Mouse (Mus musculus) adrenal gland, adult 8-10 months (tissue): Measurements from ENCODE around the gene Tha1. TPM values are rescaled to one million over a fixed set of nuclear protein-coding genes. Genes with fewer than 3 reads are reported as not detected.

ENCODE experiments used
- DNase-seq: peaks from one replicate; pipeline ENCODE4 v3.0.0; 2022
- total RNA-seq, 4 experiments: library from RNA; stranded (reverse); gene quantifications; 2 replicates each; pipeline ENCODE4 v1.2.4; 2022

Gene Tha1
- 10 to 100 TPM; 16.4 to 16.7 (median 16.5) TPM for total RNA-seq

DNA sequence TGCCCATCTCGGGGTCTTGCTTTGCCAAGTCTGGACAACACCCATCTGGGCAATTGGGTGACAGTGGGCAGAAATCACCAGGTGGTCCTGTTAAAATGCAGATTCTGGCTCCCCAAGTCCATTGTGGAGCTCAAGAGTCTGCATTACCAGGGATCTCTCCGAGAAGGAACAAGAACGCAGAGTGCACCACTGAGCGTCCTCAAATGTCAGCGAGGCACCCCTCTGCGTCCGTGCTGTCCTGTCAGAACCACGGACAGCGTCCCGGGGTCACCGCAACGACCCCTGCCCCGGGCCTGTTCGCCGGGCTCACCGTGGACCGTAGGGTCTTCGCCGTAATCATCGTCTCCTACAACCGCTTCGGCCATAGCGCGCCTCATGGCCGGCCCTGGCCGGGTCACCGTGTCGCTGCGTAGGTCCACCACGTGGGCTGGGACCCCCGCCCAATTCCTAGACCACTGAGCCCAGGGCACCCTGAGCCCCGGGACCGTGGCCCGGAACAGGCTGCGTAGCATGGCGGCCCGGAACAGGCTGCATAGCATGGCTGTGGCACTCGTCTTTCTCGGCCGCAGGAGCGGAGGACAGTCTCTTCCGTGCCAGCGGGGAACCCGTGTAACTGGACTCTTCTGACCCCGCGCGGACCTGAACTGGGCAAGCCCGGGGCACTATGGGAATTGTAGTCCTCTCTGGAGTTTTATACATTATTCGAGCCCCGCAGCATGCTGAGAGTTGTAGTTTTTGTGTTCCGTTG, at the start of gene Tha1:
TSS of gene Tha1 (minus strand) at position 621 of the 748 bp plus-strand sequence.
- DNase-seq: peak; percentile 80

DNA sequence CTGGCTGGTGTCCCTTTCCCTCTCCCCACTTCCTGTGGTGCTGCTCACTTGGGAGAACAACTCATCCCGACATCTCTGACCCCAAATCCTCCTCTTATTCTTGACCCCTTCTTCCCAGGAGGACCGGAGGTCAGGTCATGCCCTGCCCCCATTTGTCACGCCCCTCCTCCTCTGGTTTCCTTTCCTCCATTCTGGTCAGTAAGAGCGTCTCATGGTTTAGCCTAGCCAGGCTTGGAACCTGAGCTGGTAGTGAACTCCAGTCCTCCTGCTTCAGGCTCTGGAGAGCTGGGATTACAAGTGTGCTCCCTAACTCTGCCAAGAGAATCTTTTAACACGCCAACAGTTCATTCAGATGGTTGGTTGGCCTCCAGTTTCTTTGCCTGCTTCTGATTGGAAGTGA, 45.9 kb upstream of the Tha1 start:
- no peak for DNase-seq

DNA sequence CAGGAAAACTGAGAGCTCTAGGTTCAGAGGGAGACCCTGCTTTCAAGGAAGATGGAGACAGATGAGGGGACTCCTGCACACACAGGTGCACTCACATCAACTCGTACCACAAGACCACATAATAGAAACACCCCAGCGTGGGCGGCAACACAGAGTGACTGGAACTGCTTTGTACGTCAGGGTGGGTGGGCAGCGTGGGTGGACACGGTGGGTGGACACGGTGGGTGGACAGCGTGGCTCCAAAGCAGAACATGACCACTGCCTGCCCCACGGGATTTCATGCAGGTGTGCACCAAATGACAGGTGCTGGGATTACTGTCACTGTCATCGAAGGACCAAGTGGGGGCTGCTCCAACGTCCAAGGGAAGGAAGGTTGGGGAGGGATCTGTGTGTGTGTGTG, 45.3 kb upstream of the Tha1 start:
- no peak for DNase-seq

DNA sequence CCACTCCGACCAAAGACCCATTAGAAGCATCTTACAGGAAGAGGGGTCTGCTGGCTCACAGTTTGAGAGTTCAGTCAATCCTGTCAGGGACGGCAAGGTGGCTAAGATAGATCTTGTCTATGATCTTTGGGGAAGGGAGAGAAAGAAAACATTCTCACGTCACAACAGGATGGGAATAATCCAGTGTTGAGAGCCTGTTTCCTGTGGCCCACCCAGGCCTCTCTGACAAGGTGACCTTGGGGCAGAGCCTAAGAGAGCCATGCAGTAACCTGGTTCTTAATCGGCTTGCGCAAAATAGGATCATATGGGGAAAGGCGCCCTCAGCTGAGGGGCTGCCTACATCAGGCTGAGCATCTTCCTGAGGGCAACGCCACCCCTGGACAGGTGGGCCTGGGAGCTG, 42.6 kb upstream of the Tha1 start:
- no peak for DNase-seq

DNA sequence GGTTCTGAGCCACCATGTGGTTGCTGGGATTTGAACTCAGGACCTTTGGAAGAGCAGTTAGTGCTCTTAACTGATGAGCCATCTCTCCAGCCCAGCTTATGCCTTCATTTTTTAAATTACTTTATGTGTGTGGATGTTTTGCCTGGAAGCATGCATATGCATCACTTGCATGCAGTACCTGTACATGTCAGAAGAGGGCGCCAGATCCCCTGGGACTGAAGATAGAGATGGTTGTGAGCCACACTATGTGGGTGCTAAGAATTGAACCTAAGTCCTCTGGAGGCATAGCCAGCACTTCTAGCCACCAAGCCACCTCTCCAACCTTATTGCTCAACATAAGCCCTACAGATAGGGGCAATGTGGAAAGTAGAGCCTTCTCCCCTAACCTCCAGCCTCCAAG, 42.1 kb upstream of the Tha1 start:
- DNase-seq: no peak

DNA sequence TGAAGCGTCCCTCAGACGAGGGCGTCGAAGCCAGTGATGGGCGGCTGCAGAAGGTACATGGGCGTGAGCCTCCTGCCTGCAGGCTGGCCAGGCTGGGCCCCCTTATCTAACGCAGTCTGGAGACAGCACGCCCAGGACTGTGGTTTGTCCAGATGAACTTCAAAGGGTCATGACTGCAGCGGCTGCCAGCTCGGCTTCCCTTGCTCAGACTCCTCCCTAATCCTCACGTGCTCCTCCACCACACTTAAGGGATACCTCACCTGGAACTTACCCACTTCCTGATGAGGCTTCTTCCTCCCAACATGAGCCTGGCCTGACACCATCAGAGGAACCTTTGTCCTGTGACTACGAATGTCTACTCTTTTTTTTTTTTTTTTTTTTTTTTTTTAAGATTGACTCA, 41.2 kb upstream of the Tha1 start:
- DNase-seq: no peak

DNA sequence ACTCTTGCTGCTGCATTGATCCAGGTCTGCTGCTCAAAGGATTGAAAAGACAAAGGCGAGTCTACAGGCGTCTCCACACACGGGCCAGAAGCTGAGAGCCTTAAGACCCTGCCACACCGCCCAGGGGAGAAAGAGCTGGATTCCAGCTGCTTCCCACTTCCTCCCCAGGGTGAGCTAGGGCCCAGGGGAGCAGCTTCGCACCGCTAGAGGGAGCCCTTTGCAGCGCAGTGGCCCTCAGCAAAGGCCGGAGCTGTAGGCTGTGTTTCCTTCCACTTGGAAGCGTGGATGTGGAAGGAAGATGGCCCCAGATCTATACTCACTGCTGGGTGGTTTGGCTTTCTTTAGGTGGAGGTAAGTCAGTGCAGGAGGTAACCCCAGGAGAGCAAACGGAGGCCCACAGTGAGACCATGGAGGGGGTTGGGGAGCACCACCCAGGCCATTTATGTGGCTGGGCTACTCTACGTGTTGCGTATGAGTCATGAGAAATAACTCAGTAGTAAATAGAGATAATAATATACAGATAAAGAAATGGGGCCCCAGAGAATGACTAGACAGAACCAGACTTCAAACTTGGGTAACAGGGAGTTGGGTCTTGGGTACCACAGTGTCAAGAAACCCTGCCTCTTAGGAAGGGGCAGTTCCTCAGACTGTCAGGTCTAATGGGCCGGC, 39.5 kb upstream of the Tha1 start:
- DNase-seq: peak; percentile 76

DNA sequence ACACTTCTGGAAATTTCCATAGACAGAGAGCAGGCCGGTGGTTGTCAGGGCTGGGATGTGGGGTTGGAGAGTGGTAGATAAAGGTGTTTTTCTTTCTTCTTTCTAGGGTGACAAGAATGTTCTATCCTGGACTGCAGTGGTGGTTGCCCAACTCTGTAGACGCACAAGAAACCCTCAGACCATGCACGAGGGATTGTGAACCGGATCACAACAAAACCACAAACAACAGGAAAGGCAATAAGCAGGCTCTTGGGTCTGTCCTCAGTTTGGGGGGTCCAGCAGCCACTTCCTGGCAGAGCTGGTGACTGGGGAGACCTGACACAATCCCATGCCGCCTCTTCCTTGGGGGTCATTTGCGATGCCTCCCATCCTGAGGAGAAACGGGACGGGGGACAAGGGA, 36.1 kb upstream of the Tha1 start:
- DNase-seq: no peak

DNA sequence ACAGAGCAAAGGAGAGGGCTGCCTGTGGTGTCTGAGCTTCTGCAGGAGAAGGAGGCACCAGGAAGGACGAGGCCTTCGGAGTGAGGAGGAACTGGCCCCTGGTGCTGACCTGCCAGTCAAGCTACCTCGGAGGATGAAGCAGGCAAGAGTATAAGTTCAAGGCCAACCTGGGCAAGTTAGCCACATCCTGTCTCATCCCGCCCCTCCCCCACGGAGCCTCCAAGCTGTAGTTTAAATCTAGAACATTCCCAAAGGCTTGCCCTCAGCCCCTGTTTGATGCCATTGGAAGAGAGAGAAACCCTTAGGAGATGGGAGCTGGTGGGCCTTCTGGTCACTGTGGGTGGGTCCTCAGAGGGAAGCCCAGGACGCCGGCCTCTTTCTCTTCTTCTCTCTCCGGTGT, 31.2 kb upstream of the Tha1 start:
- DNase-seq: no peak

DNA sequence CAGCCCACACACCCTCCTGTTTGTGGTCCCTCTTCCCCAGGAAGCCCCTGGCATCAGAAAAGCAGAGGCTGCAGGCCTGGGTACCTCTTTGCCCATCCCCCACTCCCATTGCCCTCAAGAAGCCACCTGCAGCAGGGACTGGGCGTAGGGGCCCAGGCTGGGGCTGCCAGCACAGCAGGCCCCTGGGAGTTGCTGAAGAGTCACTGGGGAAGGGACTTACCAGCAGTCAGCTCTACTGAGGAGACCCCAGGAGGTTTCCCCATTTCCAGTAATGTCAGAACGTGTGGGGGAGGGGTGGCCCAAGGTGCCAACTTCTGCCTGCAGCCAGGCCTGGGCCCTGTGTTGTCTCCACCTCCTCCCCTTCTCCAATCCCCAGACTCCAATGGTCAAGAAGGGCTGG, 29.0 kb upstream of the Tha1 start:
- DNase-seq: no peak

DNA sequence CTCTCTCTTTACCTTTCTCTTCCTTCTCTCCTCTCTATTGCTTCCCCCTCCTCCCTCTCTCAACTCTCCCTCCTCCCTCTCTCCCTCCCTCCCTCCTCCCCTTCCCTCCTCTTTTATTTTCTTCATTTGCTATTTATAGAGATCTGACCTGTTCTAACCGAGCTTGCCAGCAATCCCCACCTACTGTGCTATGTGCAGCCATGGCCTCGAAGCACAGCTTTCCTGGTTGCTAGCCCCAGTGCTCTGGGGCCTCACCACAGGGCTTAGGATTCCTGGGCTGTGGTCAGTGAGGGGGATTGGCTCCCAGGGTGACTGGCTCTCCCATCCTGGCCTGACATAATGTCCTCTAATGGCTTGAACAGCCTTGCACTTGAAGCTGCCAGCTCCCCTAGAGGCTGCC, 23.3 kb upstream of the Tha1 start:
- DNase-seq: no peak

DNA sequence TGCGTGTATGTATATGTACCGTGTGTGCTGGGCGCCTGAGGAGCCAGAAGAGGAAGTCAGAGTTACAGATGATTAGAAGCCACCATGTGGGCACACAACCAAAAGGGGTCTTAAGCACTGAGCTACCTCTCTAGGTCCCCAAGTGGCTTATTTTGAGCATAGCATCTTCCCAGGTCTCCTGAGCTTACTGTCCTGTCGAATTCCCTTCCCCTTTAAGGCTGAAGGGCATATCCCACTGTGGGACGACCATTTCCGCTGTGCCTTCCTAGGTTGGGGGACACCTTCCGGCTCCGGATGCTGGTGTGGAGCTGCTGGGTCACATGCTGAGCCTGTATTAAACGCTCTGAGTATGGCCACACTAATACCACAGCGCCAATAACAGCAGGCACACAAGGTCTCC, 21.4 kb upstream of the Tha1 start:
- DNase-seq: no peak

DNA sequence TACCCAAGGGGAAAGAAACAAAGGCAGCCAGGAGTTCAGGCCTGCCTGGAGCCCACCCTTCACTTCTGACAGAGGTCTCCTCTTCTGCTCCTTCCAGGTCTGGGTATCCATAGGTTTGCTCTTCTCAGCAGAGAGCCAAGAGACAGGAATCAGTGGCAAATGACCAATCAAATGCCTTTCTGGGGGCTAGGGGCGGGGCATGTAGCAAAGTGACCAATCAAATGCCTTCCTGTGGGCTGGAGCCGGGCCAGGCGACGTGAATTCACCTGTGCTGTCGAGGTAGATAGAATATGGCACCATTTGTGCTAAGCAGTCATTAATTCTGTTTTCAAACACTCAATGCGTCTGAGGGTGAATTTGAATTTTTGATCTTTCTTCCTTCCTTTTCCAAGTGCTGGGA, 18.9 kb upstream of the Tha1 start:
- no peak for DNase-seq

DNA sequence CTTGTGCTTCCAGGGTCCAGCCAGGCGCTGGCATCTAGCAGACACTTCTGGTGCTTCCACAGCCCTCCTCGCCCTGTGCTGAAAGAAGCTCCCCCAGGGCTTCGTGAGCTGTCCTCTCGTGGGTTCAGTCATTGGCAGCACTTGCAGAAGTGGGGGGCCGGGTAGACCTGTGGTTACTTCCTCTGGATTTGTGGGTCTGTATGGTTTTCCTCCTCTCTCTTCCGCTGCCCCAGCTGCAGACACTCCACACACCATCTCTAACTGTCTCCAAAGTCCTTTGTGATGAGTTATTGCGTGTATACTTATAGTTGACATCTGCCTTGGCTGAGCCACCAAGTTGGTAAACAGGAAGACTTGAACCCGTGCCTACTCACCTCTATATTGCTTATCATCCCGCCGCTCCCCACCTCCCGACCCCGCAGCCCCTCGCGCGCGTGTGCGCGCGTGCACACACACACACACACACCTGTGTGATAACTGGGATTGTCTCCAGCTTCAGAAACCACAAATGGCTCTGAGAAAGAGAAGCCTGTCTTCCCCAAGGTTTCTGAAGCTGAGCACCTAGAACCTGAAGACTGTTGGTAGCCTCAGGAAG, 18.4 kb upstream of the Tha1 start:
- DNase-seq: no peak

DNA sequence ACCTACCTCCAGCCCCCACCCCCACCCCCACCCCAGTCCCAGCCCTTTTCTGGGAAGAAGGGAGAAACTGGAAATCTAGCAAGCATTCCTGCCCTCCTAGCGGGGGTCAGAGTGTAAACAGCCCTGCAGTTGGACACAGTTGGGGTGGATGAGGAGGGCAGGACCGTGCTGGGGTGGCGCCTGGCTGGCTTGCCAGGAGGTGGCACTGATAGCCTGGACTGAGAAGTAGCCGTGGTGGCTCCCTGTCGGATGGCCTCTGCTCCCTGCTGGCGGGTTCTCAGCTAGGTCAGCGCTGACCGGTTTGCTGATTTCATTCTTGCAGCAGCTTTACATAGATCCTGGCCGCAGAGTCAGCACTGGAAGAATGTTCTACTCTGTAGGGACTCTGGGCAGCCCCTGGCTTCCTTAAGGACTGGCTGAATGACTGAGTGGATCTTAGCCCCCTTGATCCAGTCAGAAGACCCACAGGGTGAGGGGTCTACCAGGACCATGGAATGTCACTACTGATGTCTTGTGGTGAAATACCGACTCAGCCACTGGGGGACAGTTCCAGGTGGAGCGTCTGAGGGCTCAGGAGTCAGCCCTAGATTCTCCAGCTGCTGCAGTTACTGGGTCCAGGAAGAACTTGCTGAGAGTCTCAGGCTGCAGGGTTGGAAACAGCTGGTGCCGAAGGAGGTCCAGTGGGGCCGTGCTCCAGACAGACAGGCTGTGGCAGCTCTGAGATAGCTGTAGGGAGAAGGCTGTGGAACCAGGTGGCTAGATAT, 17.4 kb upstream of the Tha1 start:
- DNase-seq: no peak

DNA sequence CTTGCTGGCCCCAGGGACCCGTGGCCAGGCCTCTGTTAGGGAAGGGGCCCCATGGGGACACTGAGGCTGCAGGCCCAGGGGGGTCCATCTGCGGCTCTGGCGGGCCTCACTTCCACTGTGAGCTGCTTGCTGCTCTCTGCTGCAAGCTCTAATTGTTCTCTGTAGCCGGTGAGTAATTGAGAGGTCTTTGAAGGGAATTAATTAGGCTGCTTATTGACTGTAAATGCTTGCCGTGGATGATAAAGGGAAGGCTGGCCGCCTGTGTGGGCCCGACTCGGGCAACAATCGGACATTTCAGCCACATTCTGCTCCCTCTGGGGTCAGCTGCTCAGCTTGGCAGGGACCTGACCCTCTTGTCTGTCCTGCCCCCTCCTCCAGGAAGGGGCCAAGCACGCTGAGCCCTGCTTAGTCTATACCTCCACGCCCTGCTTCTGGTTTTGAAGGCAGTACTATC, 16.6 kb upstream of the Tha1 start:
- DNase-seq: no peak

DNA sequence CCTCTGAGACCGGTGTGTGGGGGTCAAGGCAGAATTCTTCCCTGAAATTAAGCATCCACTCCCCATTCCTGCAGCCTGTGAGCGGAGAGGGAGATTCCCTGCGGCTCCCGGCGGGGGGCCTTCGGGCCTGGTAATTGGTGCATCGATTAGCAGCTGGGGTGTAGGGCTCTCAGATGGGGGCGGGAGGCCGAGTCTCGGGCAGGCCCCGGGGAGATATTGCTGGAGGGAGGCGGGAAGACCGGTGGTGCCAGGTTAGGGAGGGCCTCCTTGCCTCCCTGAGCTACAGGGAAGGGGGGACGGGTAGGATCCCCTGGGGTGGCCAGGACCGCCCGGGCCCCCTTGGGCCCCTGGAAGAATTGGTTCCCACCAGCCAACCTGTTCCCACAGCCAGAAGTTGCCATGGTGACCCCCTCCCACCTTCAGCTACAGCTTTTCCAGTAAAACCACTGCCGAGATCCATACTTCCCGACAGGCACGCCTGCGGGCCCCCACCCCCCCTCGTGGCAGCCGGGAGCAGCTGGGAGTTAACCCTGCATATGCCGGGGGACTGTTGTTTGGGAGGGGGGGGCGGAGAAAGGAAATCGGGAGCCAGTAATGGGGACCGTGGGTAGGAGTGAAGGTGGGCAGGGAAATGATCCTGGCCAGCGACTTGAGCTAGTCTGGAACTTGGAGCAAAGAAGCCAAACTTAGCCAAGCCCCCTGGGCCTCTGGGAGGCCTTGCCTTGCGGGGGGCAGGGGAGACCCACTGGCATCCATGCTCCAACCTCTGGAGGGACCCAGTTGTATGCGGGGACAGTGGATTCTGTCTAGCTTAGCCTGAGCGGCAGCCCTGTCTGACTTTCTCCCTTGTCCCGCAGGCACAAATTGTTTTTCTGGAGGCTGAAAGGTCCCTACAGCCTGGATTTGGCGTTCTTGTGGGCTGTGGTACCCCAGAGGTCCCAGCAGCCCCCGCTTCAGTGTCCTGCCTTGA, 15.9 kb upstream of the Tha1 start:
- DNase-seq: no peak

DNA sequence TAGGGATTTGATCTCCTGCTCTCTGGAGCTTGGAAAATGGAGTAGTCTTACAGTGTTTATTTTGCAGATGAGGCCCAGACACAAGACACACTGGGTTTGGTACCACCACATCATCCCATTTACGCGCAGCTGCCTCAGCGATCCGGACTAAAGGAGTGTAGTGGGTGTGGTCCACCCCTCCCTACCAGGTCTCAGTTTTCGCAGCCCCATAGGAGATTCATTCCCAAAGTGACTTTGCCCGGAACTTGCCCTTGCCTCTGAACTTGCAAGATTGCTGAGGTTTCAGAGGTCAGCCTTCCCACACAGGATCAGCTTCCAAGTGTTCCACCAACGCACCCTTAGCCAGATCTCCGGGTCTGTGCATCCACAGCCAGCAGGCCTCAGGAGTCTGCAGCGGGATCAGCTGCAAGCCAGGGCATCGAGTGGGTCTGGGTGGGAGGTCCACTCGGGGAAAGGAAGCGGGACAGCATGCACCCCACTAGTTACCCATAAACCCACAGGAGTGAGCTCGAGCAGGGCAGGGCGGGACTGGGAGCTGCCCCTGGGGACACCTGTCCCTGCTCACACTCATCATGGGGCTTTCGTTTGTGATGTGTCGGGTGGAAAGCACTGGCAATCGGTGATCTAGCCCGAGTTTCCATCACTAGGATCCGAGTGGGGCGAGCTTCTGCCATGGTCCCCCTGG, 15.0 kb upstream of the Tha1 start:
- no peak for DNase-seq

DNA sequence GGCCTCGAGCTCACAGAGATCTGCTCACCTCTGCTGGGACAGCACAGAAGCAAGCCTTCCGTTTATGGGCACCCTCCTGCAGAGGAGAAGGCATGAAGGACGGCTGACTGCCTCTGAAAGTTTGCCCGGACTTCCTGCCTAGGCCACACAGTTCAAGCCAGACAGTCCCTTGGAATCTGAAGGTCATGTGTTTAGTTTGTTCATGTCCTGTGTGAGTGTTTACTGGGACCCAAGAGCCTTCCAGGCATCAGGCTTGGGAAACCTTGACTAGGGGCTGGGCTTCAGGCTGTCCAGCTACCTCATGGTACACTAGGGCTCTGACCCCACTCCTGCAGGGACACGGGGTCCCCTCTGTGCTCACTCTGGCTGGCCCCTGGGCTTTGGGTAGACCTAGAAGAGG, 12.7 kb upstream of the Tha1 start:
- DNase-seq: no peak

DNA sequence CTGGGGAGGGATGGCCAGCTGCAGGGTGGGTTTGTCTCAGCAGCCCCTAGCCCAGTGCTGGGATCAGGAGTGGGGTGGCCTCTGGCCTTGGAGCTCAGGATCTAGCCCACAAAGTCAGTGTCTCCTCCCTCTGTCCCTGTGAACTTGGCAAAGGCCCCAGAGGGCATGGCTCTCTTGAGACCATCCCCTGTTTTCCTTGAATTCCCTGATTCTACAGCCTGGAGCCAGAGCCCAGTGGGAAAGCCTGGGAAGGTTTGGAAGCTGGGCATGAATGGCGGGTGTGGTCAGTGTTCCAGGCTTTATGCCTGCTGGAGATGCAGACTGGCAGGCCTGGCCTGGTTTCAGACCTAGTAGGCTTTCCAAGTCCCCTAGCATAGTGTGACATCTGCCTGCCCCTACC, 8.9 kb upstream of the Tha1 start:
- DNase-seq: no peak

DNA sequence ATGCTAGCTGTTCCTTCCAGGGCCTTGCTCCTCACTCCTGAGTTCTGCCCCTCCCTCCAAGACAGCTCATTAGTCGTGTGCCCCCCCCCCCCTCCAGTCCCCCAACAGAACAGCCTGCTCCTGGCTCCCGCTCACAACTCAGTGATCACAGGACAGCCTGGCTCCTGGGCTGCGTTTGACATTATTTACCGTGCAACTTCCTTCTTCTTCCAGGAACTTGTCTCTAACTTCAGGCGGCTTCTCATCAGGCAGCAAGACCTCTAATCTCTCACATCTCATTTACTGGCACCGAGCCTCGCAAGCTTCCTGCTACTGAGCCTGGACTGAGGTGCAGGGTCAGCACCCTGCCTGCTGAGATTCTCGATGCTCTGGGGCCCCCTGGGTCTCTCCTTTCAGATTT, 8.5 kb upstream of the Tha1 start:
- no peak for DNase-seq
